Mouse (Mus musculus): ENCODE measurements around the gene Krt78. TPM values are rescaled to one million over a fixed set of nuclear protein-coding genes. Genes with fewer than 3 reads are reported as not detected.
"Not testable (repeated sequence)": the region's sequence is repeated elsewhere in the genome, so short reads cannot be mapped to it uniquely, and the experiment has no call there.

Gene Krt78
- total and polyA plus RNA-seq, 3 experiments = not detected

DNA sequence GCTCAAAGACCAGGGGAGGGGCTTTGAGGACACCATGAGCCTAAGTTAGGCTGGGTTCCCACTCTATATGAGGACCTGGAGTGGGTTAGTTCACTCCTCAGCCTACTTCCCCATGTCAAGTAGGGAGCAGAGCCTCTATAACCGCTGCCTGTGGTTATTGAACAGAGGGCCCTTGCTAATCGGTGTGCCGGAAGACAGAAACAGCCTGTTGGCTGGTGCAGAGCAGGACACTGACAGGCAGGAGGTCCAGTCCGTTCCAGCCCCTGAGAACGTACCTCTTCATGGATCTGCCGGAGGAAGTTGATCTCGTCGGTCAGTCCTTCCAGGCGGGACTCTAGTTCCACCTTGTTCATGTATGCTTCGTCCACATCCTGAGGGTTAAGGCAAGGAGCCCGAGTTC is 45.1 kb upstream of the Krt78 start:
- H3K79me2 ChIP-seq (replicated peaks; ENCODE audit: control insufficient read depth, extremely low read depth, insufficient read depth, poor library complexity, severe bottlenecking) = no peaks in the 10 kb centered on the region
- peaks cover 44% of the 10 kb centered on the region for H3K27me3 ChIP-seq (replicated peaks)
- H3K27ac ChIP-seq (ENCODE audit: insufficient read depth, low read depth) = no peak overlapping the region
- no peak overlapping the region for H3K9ac ChIP-seq (ENCODE audit: insufficient read depth, low read depth)
- dilution Hi-C loops (cut with MboI; ENCODE audit: extremely low pct_ligation_motif_present, extremely low pct_unique_long_range_greater_than_20kb, low sequenced_read_pairs) (no loop called here), in situ Hi-C loops (cut with MboI; ENCODE audit: low pct_ligation_motif_present, low pct_unique_long_range_greater_than_20kb, low sequenced_read_pairs) (no loop called here)
- H3K9me3 ChIP-seq (replicated peaks; ENCODE audit: low read length) = peaks cover 5% of the 10 kb centered on the region
- no peak for DNase-seq (ENCODE audit: extremely low read depth)
- peaks cover 0 to 5% of the 10 kb centered on the region in 2 experiments; a peak in 2 of 4 replicates for H3K4me1 ChIP-seq (ENCODE audit: control insufficient read depth in 1 of 2, insufficient read depth in 2 of 2)
- no peak for TF ChIP-seq CTCF (conservative IDR thresholded peaks at IDR 0.05 in 1 of 2, IDR thresholded peaks at IDR 0.05 in 1 of 2; ENCODE audit: low read depth in 2 of 2, low read length in 2 of 2)
- TF ChIP-seq TCF12 (IDR thresholded peaks at IDR 0.05; ENCODE audit: low read depth, low read length) = no peak
- TF ChIP-seq E2F4 (IDR thresholded peaks at IDR 0.05; ENCODE audit: insufficient replicate concordance, low read depth, low read length) = no peak
- TF ChIP-seq NRF1 (IDR thresholded peaks at IDR 0.05; ENCODE audit: low read depth, low read length) = no peak
- no peak for TF ChIP-seq UBTF (IDR thresholded peaks at IDR 0.05; ENCODE audit: low read depth, low read length)
- TF ChIP-seq SMC3 (IDR thresholded peaks at IDR 0.05; ENCODE audit: low read depth, low read length) = no peak
- TF ChIP-seq NELFE (IDR thresholded peaks at IDR 0.05; ENCODE audit: low read depth, low read length) = no peak
- no peak for TF ChIP-seq SIN3A (IDR thresholded peaks at IDR 0.05; ENCODE audit: low read length)
- no peak for TF ChIP-seq USF2 (conservative IDR thresholded peaks at IDR 0.05; ENCODE audit: low read depth, low read length)
- no peak for TF ChIP-seq POLR2AphosphoS2 (IDR thresholded peaks at IDR 0.05; ENCODE audit: low read depth, low read length)
- no peak for TF ChIP-seq JUN (IDR thresholded peaks at IDR 0.05; ENCODE audit: insufficient read depth, low read depth, low read length)
- TF ChIP-seq MXI1 (IDR thresholded peaks at IDR 0.05; ENCODE audit: low read depth, low read length) = no peak
- TF ChIP-seq RCOR1 (conservative IDR thresholded peaks at IDR 0.05; ENCODE audit: low read depth, low read length) = no peak
- TF ChIP-seq ELF1 (IDR thresholded peaks at IDR 0.05; ENCODE audit: low read depth, low read length) = no peak
- no peak for TF ChIP-seq ZC3H11A (IDR thresholded peaks at IDR 0.05; ENCODE audit: low read depth, low read length)
- TF ChIP-seq TBP (conservative IDR thresholded peaks at IDR 0.05; ENCODE audit: low read depth, low read length) = no peak
- no peak for TF ChIP-seq MEF2A (IDR thresholded peaks at IDR 0.05; ENCODE audit: borderline replicate concordance, low read depth, low read length)
- TF ChIP-seq HCFC1 (IDR thresholded peaks at IDR 0.05; ENCODE audit: low read depth, low read length) = no peak
- no peak for TF ChIP-seq IRF4 (IDR thresholded peaks at IDR 0.05; ENCODE audit: low read depth, low read length)
- no peaks in the 10 kb centered on the region for H3K36me3 ChIP-seq (replicated peaks in 1 of 2; ENCODE audit: control insufficient read depth in 1 of 2, insufficient read depth in 1 of 2, low read length in 1 of 2)
- no peak overlapping the region for H3K4me3 ChIP-seq (replicated peaks in 1 of 3; ENCODE audit: low read depth in 2 of 3, low read length in 2 of 3, poor library complexity in 1 of 3)
- no peak overlapping the region for H3K4me2 ChIP-seq (ENCODE audit: insufficient read depth, low read depth, poor library complexity, severe bottlenecking)

DNA sequence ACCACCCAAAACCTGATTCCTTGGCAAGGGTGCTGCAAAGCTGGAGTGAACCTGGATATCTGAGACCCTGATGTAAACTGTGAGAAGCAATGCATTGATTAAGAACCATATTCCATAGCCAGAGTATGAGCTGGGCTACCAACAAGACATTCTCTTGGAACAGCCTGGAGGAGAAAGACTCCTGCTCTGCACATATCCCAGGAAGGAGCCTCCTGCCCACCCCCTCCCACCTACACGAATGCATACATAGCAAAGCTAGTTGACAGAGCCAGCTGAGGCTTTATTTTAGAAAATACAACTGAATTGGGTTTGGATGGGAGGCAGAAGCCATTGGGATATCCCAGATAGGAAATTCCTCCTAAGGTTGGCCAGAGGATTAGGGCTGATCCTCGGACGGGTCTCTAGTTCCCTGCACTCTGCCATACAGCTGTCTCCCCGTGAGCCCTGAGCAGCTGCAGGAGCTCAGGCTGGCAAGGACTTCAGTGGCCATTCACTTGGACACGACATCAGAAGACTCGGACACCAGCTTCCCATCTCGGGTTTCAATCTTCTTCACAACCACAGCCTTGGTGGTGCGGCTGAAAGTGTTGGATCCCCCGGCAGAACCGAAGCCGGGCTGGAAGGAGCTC is 42.5 kb upstream of the Krt78 start:
- DNase-seq (ENCODE audit: extremely low read depth); H3K9me3 ChIP-seq (replicated peaks; ENCODE audit: low read length); dilution Hi-C loops (cut with MboI; ENCODE audit: extremely low pct_ligation_motif_present, extremely low pct_unique_long_range_greater_than_20kb, low sequenced_read_pairs); H3K9ac ChIP-seq (ENCODE audit: insufficient read depth, low read depth); H3K4me3 ChIP-seq (replicated peaks in 1 of 3; ENCODE audit: low read depth in 2 of 3, low read length in 2 of 3, poor library complexity in 1 of 3); H3K4me1 ChIP-seq (ENCODE audit: control insufficient read depth in 1 of 2, insufficient read depth in 2 of 2); H3K27ac ChIP-seq (ENCODE audit: insufficient read depth, low read depth); H3K36me3 ChIP-seq (replicated peaks in 1 of 2; ENCODE audit: control insufficient read depth in 1 of 2, insufficient read depth in 1 of 2, low read length in 1 of 2); in situ Hi-C loops (cut with MboI; ENCODE audit: low pct_ligation_motif_present, low pct_unique_long_range_greater_than_20kb, low sequenced_read_pairs); H3K4me2 ChIP-seq (ENCODE audit: insufficient read depth, low read depth, poor library complexity, severe bottlenecking); H3K79me2 ChIP-seq (replicated peaks; ENCODE audit: control insufficient read depth, extremely low read depth, insufficient read depth, poor library complexity, severe bottlenecking): not testable (repeated sequence)
- H3K27me3 ChIP-seq (replicated peaks) = peaks cover 38% of the 10 kb centered on the region
